Mouse (Mus musculus) right cerebral cortex, postnatal 14 days (tissue): ENCODE measurements at regions not wholly inside any gene's neighbourhood (a gene's known extent, or its start where the extent isn't known, plus 50 kb on each side); places are given as distances from the start of the nearest gene placed in this dataset.
A peak's percentile ranks its signal among the peaks of the same experiment; 100 is the strongest.

Experiments used
- DNase-seq: peaks from one replicate; pipeline ENCODE4 v3.0.0; 2022

GRCm38 (mm10) chr13:54285968-54286367, 85.2 kb upstream of the Cplx2 start:
- peak; percentile 60 for DNase-seq

DNA sequence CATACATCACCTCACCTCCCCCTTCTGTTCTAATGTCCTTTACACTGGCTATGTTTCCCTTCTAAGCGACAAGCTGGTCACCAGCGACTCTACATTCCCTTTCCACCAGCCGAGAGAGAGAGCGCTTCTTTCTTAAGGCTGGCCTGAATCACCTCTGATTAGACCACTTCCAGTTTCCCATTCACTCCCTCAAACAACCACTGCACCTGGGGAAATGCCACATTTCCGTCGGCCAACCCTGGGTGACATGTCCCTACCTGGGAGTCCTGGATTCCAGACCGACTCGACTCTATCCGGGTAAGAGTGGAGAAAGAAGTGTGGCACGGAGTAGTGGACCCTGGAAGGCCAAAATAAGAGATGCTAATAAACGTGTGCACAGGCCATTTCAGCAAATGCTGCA, 84.5 kb upstream of the Cplx2 start:
- DNase-seq, result no peak

DNA sequence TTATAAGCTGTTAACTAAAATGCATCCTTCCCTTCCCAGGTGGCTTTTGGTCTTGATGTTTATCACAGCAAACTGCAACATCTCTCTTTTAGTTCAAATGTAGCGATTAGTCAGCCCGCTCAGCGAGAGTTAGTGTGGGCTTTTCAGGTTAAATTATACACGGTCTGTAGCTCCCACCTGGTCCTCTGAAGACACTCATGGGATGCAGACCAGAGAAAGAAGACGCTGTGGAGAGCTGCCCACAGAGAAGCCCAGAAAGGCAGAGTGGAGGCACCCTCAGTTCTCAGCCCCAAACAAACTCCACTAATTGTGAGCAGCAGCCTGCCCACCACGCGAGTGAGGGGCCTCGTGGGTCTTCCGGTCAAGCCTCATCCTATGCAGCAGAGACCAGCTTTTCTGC, 81.1 kb upstream of the Cplx2 start:
- no peak for DNase-seq

DNA sequence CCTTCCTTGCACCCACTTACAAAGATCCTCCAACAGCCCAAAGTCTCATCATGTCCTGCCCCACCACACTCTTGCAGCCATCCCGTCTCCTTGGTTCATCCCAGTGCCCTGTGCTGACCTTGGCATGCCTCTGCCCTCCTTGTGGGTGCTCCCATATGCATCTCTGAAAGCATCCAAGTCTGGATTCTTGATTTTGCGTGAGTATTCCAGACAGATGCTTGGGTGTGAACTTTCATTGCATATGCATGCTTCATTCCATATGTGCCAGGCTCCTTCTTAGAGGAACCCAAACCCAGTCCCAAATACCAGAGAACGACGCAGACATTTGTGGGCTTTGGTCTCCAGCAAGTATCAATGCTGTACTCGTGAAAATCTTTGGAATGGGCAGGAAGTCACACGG, 78.8 kb upstream of the Cplx2 start:
- no peak for DNase-seq

- no peak for DNase-seq
Measured at GRCm38 (mm10) chr13:54293006-54293405, 78.1 kb upstream of the Cplx2 start.

DNA sequence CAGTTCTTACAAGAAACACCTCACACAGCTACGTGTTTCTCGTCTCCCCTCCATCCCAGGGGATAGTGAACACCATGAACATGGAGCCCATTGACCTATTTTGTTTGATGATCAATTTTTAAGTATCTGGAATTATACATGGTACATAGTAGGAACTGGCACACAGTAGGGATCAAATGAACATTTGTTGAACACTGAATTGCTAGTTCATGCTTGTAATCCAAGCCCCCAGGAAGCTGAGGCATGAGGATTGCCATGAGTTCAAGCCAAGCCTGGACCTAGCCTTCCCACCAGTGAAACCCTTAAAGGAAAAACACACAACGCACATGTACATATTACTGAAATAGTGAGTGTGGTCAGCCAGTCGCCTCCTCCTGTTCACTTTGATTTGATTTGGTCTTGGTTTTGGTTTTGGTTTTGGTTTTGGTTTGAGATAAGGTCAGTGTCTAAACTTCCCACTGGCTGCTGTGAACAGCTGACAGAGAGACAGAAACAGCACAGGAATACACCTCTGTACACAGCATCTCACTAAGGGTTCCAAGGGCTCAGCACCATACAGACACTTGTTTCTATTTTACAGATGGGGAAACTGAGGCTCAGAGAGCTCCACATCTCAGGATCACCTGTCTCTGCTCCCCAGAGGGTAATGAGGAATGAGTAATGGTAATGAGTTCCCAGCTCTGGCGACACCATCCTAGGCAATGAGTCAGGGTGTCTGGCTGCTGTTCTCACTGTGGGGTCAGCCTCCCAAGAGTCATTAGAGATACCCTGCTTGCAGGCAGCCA, 75.5 kb upstream of the Cplx2 start:
- DNase-seq, result no peak

- DNase-seq, result no peak
Measured at GRCm38 (mm10) chr13:54296260-54296555, 74.9 kb upstream of the Cplx2 start.

DNA sequence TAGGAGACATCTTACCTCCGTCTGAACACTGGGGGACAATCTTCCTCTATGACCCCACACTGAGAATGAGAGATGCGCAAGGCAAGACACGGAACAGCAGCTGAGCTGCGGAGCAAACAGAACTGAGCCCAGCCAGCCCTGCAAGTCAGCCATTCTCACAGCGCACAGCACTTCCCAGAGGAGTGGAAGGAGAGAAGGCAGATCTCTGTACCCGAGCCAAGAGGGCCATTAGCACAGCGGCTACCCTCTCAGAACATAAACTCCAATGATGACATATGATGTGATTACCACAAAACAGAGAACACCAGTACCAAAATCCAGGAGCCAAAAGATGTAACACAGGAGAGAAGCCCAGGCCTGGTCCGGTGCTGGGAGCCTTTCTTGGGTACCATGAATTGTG, 72.3 kb upstream of the Cplx2 start:
- DNase-seq, result no peak

- no peak for DNase-seq
Measured at GRCm38 (mm10) chr13:54299295-54299694, 71.9 kb upstream of the Cplx2 start.

GRCm38 (mm10) chr13:54301110-54301509, 70.0 kb upstream of the Cplx2 start:
- DNase-seq, result no peak

DNA sequence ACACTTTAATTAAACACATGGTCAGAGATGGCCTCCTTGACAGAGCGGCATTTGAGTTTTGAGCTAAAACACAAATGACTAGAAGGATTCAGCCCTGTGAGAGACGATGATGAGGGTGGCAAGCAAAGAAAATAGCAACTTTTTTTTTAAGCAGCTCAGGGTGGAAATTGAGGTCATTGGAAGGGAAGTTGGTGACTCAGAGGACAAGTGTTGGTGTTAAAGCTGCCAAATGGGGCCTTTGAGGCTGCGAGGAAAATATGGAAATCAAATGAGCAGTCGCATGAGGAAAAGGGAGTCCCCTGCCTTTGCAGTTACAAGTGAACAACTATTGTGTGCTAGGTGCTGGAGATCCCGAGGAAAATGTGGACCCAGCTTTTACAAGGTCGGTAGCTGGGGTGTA, 69.5 kb upstream of the Cplx2 start:
- DNase-seq, result no peak

- DNase-seq, result peak; percentile 58
Measured at GRCm38 (mm10) chr13:54302351-54303070, 68.6 kb upstream of the Cplx2 start.

- DNase-seq, result peak; percentile 74
Measured at GRCm38 (mm10) chr13:54303071-54303924, 67.9 kb upstream of the Cplx2 start.

GRCm38 (mm10) chr13:54304251-54304650, 66.9 kb upstream of the Cplx2 start:
- DNase-seq, result no peak

- DNase-seq, result no peak
Measured at GRCm38 (mm10) chr13:54308591-54308990, 62.6 kb upstream of the Cplx2 start.

GRCm38 (mm10) chr13:54309354-54309753, 61.8 kb upstream of the Cplx2 start:
- DNase-seq, result peak; percentile 53

DNA sequence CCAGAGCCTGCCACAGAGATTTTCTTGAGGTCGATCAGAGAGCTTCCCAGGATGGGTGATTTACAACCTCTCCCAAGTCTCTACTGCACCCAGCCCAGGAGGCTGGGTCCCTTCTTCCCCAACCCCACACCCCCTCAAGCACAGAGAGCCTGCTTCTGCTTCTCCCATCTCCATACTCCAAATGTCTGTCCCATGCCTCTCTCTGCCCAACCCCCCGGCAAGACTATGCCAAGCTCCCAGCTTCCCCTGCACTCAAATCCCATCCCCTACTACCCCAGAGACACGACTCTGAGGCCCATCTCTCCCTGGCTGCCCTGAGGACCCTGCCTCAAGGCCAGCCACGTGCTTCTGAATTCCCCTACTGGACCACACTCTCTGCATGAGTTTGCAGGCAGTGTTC, 61.0 kb upstream of the Cplx2 start:
- DNase-seq, result no peak

- no peak for DNase-seq
Measured at GRCm38 (mm10) chr13:54311327-54312026, 59.7 kb upstream of the Cplx2 start.

- peak; percentile 73 for DNase-seq
Measured at GRCm38 (mm10) chr13:54312405-54313185, 58.6 kb upstream of the Cplx2 start.

DNA sequence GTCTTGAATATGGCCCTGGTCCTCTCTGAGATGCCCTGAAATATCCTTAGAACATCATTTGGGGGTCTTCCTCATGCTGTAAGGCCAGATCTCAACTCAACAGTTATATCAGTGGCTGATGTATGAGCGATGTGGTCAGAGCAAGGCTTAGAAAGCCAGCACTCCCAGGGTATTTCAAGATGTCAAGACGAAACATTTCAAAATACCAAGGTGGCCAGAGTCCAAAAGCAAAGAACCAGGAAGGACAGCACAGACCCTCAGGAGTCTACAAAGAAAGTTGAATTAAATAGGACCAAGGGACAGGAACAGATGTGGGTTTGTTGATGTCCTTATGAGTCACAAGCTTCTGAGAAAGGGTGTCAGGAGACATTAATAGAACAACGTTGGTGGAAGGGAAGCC, 55.8 kb upstream of the Cplx2 start:
- no peak for DNase-seq

- no peak for DNase-seq
Measured at GRCm38 (mm10) chr13:54316907-54317306, 54.2 kb upstream of the Cplx2 start.

- no peak for DNase-seq
Measured at GRCm38 (mm10) chr13:54318161-54318560, 53.0 kb upstream of the Cplx2 start.
